Mouse (Mus musculus) testis, adult 2 months (tissue): Measurements from ENCODE around the gene Tmem110.

Experiments
- CTCF ChIP-seq: fragments of 200-500 bp; IDR thresholded peaks from 2 replicates; pipeline ENCODE4 v1.5.1; 2012; ENCODE audit warnings: low read depth, mild to moderate bottlenecking, inconsistent platforms, low read length, moderate library complexity; ENCODE audit not compliant: control insufficient read depth, insufficient read depth, insufficient replicate concordance
- POLR2A ChIP-seq: fragments of 200-500 bp; IDR thresholded peaks from 2 replicates; pipeline ENCODE4 v1.6.1; 2012; ENCODE audit warnings: low read depth, mild to moderate bottlenecking, inconsistent platforms, low read length, moderate library complexity; ENCODE audit not compliant: control insufficient read depth

DNA sequence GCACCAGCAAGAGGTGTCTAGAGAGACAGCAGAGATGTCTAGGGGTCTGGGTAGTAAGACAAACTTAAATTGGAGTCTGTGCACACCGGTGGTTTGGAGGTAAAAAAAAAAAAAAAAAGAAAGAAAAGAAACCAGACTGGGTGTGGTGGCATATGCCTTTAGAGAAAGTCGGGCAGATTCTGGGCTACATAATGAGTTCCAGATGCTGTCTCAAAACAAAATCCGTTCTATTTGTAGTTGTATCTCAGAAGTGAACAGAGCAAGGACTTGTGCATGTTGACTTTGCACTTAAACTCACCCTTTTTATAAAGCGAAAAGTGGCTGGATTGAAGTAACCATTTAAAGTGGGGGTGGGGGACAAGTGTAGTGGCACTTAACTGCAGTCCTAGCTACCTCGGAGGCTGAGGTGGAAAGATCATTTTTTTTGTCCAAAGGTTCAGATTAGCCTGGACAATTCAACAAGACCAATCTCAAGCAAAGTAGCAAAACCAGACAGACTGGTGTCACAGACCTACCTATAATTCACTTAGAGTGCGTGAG lies 864 bp upstream of the Tmem110 start:
- TF ChIP-seq POLR2A (no peak), CTCF (no peak)
